Mouse (Mus musculus): ENCODE measurements at regions not wholly inside any gene's neighbourhood (a gene's known extent, or its start where the extent isn't known, plus 50 kb on each side); places are given as distances from the start of the nearest gene placed in this dataset.
"Not testable (repeated sequence)": the region's sequence is repeated elsewhere in the genome, so short reads cannot be mapped to it uniquely, and the experiment has no call there.

DNA sequence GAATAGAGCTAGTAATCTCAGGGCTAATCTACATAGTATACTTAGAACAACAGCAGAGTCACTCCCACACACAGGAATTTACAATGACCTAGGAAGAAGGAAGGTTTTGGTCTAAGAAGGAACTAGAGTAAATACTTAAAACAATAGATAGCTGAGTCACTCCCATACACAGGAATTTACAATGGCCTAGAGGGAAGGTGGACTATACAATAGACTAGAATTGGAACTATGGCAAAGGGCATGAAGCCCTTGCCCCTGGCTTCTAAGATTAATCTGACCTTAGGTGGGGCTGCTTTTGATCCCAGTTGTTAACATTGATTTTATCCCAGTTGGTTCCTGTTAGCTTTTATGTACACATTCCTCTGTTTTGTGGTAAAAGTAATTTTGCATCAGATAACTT lies 427.8 kb upstream of the Clint1 start:
- not testable (repeated sequence) for DNase-seq (ENCODE audit: low spot score in 2 of 2)

DNA sequence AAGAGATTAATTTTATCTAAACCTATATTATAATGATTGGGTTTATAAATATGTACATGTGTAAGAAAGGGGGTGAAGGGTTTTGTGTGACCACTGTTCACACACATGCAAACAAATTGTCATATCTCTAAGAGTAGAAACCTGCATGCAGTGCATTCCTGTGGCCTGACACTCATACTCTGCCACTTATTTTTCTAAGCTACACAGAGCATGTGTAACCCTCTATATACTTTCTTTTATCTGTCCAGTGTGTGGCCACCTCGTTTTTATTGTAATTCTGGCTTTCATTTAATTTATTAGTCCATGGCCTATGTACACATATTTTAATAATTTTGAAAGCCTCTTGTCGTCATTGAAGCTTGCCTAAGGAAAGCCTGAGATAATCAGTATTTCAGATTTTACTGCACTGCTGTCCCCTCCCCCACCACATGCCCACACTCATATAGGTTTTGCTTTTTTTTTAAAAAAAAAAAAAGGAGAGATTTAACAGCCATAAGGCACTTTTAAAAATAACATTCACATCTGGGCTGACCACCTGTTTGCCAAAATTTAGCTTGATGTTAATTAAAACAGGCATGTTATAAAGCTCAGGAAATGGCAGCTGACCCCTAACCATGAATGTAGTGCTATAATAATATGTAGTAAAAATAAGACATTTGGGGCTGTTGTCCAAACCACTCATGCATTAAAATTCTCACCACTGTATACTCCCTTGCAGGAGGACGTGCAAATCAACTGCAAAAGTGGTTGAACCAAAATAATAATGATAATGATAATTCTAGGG lies 410.7 kb upstream of the Clint1 start:
- no peak for DNase-seq (ENCODE audit: low spot score in 2 of 2)

DNA sequence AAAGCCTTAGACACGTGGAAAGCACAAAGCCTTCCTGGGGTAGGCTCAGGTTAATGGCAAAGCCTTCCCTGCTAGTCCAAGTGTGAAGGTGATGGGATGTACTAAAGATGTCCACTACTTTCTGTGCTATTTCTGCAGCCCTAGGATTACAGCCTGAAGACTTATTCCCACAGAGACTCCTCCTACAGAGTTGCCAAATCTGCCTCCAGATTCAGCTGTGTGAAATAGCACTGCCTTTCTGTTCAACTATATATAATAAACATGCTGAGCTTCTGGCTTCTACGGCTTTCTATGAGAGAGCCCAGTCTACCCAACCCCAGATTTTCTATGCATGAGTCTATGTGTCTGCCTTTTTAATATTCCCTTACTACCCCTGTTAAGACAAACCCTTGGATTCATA lies 405.3 kb upstream of the Clint1 start:
- peak; percentile 21 to 26 for DNase-seq (ENCODE audit: low spot score in 2 of 2)

DNA sequence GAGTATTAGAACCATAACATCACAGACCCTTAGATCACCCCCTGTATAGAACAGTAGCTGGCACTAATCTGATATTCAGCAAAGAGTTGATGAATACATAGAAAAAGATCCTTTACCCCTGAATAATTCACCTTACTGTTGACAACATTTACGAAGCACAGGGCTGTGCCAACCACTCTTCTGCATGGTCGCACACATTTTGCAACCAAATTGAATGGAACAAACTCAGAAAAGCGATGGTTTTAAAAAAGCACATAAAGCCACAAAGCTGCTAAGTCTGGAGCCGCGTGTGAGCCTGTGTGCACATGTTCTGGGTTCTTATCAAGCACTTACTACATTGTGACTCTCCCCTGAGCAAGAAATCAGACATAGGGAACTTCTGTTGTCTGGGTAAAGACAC lies 397.6 kb upstream of the Clint1 start:
- DNase-seq (ENCODE audit: low spot score in 2 of 2) = no peak

DNA sequence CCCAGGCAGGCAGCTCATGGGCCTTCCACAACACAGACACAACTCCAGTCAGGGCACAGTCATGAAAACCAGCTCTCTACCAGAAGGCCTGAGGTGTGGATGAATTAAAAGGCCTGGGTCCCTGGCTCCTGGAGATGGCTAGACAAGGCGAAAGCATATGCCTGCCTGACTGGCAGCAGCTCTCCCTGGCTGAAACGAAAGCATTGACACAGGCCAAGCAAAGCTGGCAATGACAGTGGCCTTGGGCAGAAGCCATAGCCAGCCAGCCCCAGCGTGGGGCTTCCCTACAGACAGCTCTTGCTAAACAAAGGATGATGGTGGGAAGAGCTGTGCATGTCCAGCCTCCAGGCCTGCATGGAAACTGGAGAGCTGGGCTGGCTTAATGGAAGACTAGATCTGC lies 396.9 kb upstream of the Clint1 start:
- peak; percentile 34 to 58 for DNase-seq (ENCODE audit: low spot score in 2 of 2)

DNA sequence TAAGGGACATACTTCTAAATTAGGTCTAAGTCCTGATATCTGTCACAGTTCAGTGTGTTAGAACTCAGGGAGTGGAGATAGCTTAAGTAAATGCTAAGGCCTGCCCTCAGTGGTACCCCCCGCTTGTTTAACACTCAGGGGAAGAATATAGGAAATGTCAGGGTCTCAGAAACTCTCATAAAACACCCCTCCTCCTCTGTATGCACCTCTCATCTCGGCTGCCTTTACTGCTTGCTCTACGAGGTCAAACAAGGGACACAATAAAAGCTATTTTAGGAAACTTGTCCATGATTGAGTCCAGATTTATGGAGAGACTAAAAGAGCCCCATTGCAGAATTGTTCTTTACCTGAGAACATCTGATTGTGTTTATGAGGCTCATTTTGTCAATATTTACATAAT lies 395.1 kb upstream of the Clint1 start:
- DNase-seq (ENCODE audit: low spot score in 2 of 2) = no peak

DNA sequence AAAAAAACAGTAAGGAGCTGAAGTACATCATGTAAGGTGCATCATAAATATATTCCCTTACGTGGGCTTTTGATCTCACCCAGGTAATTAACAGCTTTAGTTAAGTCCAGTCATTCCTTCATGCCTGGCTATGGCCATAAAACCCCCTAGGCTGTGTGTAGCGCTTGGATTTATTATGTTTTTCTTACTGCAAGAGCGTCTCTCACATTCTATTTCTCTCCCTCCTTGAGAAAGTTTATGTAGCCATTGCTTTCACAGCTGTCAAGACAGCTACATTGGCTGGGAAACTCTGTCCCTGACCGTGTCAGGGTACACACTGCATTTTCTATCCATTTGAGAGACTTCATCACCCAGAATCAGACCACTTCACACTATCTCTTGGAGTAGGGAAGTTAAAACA lies 394.3 kb upstream of the Clint1 start:
- no peak for DNase-seq (ENCODE audit: low spot score in 2 of 2)

DNA sequence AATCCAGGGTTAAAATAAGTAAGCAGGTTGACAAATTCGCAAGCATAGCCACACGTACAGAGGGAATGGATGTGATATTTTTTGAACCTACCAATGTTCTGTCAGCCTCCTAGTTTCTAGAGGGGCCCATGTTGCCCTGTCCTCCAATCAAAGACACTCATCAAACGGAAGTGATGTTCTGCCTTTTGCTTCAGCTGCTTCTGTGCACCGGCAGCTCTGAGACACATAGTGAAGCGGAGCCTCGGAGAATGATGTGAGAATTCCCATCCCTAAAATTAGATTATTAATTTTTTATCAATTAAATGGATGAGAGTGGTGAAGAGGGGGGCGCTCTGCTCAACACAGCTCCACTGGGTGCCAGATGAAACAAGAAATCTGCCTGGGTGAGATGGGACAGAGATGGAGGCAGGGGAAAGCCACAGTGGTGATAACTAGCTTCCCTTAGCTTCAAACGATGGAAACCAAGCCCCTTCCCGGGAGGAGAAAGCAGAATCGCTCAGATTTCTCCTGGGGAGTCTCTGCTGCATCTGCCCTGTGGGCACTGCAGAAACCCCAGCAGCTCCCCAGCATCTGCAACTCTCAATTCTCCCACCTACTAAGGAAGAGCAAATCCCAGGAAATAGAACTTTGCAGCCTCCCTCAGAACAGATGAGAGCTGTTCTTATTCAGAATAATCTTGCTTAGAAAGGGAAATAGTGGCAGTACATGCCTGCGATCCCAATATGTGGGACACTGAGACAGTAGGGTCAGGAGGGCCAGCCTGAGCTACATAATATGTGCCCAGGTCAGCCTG lies 391.7 kb upstream of the Clint1 start:
- DNase-seq (ENCODE audit: low spot score in 2 of 2) = no peak

DNA sequence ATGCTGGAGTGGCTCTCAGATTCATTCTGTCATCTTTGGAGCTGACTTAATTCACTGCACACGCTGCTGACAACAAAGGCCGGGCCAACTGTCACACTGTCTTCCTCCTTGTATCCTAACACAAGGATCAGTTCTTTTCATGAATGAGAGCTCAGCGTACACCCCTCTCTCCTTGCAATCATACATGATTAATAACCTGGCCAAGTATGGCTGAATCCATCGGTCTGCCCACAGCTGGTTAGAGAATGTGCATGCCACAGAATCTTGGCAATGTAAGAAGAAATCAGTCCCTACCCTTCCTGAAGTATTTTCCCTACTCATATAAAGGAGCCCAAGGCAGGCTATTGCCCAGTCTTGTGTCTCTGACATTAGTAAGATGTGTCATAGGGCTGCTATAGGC lies 387.4 kb upstream of the Clint1 start:
- DNase-seq (ENCODE audit: low spot score in 2 of 2) = no peak

DNA sequence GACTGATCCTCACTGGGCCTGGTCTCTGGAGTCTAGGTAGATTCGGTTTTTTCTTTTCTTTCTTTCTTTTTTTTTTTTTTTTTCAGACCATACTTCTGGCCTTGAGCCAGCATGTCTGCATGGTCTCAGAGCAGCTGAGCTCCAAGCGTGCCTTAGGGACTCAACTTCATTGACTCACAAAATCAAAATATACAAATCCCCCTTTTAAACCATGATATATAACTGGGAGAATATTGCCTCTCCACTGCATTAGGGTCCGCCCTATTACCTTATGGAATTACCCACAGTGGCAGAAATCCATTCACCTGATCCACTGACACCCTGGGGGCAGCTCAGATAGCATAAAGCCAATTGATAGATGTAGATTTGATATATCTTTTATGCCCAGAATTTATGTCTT lies 385.5 kb upstream of the Clint1 start:
- no peak for DNase-seq (ENCODE audit: low spot score in 2 of 2)

DNA sequence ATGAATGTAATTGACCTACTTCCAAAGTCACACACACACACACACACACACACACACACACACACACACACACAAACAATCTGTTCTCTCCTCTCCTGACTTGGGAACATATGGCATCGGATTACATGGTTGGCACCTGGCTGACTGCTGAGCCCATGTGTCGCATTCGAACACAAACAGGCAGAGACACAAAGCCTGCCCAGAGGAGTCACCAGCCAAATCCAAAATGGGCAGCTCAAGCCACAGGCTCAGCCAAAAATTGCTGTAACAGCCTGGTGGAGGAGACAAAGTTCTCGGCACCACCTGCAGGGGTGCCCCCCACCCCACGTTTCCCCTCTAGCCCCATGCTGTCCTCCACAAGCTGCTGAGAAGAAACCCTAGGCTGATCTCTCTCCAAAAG lies 379.7 kb upstream of the Clint1 start:
- DNase-seq (ENCODE audit: low spot score in 2 of 2) = peak; percentile 43

DNA sequence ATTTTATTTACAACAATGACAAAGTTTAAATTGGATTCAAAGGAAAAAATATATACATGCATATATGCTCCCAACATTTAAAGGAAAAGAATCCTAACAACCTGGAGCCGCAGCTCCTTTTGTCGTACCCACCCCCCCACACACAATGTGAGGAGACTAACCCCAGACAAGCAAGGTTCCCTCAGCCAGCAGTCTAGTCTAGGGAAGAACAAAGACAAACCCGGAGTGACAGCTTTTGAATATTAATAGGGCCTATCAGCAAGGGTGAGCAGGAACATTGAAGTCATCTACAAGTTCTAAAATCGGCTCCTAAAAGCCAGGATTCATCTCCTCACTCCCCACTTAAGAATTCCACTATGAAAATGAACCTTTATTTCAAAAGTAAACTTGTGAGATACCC lies 374.9 kb upstream of the Clint1 start:
- no peak for DNase-seq (ENCODE audit: low spot score in 2 of 2)

DNA sequence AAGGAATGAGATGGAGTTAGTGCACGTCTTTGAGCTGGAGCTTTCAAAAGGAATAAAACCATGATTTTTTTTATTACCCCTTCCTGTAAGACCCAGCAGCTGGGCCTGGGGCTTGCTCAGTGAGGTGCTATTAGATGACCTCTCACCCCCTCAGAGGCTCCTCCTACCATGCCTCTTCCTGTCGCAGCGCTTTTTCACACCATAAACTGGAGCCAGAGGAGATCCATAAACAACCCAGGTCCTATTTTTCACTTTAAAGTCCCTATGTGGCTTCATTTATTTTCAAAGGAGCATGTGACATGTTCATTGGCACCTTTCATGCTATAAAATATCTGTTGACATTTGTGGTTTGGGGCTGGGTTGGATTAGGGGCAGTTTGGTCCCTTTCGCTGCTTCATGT lies 365.9 kb upstream of the Clint1 start:
- DNase-seq (ENCODE audit: low spot score in 2 of 2) = no peak

DNA sequence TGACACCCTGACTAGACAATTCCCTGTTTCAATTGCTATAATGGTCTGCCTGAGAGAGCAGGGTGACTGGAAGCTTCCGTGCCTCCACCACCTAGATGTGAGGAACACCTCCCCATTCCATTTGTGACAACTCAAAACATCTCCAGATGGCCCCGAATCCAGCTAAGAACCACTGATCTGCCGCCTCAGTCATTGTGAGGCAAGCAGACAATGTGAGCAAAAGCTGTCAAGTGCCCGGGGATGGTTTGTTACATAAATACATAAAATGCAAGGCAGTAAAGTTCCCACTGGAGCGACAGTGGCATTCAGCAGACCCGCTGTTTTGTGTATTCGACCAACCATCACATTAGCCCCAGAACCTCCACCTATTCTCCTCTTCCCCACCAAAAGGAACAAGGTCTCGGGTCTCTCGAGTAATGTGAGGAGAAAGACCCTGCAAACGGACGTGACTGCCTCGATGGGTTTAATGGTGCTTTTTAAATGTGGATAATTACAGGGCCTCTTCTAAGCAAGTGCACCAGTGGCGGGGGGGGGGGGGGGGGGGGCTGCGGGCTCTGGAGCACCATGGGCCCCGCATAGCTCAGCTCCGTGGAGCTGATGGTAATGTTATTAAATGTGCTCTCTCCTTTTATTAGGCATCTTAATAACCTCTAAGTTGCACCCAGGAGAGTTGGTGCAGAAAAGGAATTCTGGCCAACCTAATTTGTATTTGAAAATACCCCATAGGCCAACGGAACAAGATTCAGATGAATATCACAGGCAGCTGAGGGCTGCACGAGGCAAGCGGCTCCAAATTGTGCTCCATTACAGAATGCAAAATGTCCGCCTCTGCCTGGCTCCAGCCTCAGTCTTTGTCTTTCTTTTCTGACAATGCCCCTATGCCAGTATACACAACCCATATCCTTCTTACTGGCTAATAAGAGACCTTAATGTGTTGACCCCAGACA lies 360.6 kb upstream of the Clint1 start:
- no peak for DNase-seq (ENCODE audit: low spot score in 2 of 2)

DNA sequence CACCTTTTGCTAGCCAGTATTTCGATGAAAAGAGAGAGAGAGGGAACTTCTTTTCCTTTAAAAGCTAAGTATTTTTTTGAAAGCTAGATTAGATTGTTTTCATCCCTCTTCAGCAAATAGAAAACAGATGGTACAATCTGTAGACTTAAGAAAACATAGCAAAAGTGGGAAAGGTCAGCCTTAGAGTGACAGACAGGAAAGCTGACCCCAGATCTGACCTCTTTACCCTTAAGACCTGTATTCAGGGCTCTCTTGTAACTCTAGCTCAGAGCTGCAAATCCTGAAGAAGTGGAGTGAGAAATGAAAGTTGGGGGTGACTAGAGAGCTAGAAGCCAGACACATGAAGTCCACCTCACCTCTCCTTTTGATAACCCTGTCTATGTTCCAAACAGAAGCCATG lies 356.6 kb upstream of the Clint1 start:
- DNase-seq (ENCODE audit: low spot score in 2 of 2) = no peak

DNA sequence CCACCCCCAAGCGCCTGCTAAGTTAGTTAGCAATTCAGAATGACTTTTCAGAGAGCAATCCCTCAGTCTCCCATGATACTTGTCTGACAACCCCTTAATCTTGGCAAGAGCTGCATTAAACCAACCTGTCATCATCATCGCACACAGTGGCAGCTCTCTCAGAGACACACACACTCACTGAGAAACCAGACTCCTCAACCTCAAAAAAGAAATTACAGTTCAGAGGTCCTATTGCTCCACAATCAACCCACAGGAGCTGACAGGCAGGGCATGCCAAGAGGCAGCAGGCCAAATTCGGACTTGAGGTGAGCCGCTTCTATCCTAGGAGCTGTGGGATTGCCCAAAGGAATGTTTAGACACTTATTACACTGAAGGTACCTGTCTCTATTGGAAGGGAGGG lies 343.3 kb upstream of the Clint1 start:
- DNase-seq (ENCODE audit: low spot score in 2 of 2) = no peak

DNA sequence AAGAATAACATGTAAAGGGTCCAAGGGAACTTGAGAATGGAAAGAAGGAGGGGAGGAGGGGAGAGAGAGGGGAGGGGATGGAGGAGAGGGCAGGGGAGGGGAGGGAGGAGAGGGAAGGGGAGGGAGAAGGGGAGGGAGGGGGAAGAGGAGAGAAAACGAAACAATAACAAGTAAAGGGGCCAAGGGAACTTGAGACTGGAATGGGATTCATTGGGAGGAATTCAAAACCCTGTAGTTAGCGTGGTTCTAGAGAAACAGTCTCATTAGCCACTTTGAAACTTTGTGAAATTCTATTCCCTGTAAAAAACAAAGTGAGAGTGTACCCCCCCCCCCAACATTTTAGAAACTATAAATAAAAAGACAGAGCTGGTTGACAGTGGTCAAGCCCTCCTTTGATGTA lies 342.6 kb upstream of the Clint1 start:
- DNase-seq (ENCODE audit: low spot score in 2 of 2) = no peak

DNA sequence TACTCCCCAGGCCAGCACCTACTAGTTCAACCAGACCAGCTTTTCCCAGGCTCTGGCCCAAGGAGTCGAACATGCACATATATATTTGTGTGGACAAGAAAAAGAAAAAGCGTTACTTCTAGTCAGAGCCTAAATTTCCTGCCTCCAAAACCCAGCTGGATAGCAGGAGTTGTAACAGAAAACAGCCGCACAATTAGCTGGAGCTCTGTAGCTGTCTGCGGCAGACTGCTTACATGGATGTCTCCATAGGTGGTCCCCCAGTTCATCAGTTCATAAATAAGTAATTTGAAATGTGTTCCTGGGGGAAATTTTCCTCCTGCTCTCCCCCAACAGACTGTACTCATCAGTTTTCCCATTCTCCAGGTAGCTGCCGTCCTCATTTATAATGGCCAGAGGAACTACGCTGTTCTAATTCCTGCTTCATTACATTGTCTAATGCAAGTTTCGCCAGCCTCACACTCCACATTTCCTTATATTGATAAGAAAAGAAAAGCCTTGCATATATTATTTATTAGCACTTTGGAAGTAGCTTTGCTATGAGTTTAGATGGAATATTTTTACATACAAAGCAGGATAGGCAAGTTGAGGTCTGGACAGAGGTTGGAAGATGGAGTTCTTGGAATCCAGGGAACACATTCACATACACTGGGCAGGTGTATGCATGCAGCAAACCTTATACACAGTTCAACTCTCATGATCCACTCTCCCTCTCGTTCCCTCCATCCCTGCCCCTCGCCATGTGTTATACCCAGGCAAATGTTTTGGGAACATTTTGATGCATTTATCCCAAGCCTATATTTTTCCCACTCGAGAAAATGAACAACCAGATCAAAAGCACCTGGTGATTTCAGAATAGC lies 337.2 kb upstream of the Clint1 start:
- no peak for DNase-seq (ENCODE audit: low spot score in 2 of 2)

DNA sequence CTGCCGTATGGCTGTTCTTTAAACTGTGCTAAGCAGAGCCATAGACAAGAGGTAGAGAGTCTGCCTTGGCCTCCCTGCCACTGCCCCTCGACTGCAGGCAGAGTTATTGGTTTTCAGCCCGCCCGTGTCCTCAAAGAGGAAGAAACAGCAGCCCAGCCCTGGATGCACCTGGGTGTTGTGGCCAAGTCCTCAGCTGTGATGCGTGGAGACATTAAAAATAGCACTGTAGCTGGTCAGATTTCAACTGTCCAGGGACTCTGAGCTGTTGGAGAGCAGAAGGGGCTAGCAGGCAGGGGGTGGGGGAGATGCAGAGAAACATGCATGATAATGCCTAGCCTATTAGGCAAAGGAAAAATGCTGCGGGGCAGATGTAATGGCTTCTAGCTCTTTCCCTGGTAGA lies 327.1 kb upstream of the Clint1 start:
- DNase-seq (ENCODE audit: low spot score in 2 of 2) = no peak

DNA sequence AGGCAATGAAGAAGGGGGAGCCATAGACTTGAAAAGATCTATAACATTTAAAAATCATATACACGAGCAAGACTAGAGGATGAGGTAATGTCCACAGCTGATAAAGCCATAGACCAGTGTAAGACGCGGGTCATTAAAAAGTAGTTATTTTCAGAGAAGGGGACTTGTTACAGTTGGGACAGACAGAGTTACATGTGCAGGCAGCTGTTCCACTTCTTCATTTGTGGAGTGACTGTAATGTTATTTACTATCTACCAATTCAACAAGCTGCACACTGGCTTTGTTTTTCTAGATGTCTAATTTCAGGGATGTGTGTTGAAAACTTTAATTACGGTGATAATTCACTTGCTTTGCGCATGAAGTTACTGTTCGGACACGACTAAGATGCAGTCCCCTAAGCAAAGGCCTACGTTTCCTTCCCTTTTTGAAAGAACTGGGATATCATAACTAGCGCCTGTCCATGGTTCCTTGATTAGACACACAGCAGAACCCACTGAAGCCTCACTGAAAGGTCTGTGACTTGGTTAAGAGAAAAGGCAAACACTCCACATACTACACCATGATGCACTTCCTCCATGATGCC lies 320.7 kb upstream of the Clint1 start:
- DNase-seq (ENCODE audit: low spot score in 2 of 2) = no peak
